20 mouse cellular contexts compared by ENCODE assay signal in the genomic region with DNA sequence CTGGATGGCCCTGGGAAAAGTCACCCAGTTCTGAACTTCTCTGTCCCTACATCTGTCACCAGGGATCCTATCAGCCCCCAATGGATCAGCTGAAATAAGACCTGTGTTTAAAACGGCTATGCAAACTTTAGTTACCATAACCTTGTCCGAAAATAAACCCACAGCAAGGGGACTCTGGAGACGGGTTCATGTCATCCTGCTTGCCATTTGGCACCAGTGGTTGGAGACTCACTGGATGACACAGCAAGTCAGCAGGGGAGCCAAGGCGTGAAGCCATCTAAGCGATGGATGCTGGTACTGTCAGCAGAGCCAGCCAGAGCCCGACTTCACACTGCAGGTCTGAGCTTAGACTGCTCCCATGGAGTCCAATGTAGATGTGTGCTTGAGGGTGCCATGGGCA.
"Had no signal": no experiment of that assay in that cellular context is flagged by ENCODE, and none has a peak within 500 bp of the region (broad histone marks: within the 10 kb centered on the region; RNA-seq: fewer than 3 reads in every experiment).

No protein-coding gene starts in this region.

- H3K4me3 ChIP-seq: kidney, embryonic 15.5 days; limb, embryonic 10.5 days; limb, embryonic 13.5 days; liver, embryonic 12.5 days; liver, embryonic 15.5 days; lung, embryonic 15.5 days; megakaryocyte, embryonic 14.5 days; midbrain, embryonic 10.5 days had no signal

- H3K27ac ChIP-seq: kidney, embryonic 15.5 days; limb, embryonic 10.5 days; limb, embryonic 13.5 days; liver, embryonic 12.5 days; liver, embryonic 15.5 days; lung, embryonic 15.5 days; midbrain, embryonic 10.5 days; stomach, postnatal 0 days had no signal

- DNase-seq: kidney, postnatal 10 days; kidney, postnatal 36 days; layer of hippocampus, postnatal 36 days; liver; lung, adult 18-20 months; lung, postnatal 10 days; lung, postnatal 36 days; midbrain, embryonic 14.5 days; thymus, adult 2 months; thymus, postnatal 14 days; thymus, postnatal 4 days had no signal
